Mouse (Mus musculus) intestine, postnatal 0 days (tissue): ENCODE data around the gene Ms4a15. TPM values are rescaled to one million over a fixed set of nuclear protein-coding genes. Genes with fewer than 3 reads are reported as not detected.

Experiments used
- ATAC-seq: fragments of 200-750 bp; cut with Nextera tagmentation; 2 replicates; pipeline ENCODE4 v1.8.0; 2017; ENCODE audit warnings: mild to moderate bottlenecking, moderate TSS enrichment, moderate library complexity
- H3K27ac ChIP-seq: fragments of 300-500 bp; sonication (generic); 2 replicates; pipeline ENCODE4 v1.5.1; 2014; ENCODE audit warnings: mild to moderate bottlenecking, low read depth, low read length, moderate library complexity
- H3K27me3 ChIP-seq: fragments of 300-500 bp; sonication (generic); replicated peaks from 2 replicates; pipeline ENCODE4 v1.6.1; 2014; ENCODE audit warnings: low read length, mixed read lengths; ENCODE audit not compliant: control insufficient read depth, insufficient read depth
- H3K36me3 ChIP-seq: fragments of 300-500 bp; sonication (generic); 2 replicates; pipeline ENCODE4 v1.6.1; 2014; ENCODE audit warnings: mild to moderate bottlenecking, moderate library complexity; ENCODE audit not compliant: control insufficient read depth, insufficient read depth
- H3K4me1 ChIP-seq: fragments of 300-500 bp; sonication (generic); replicated peaks from 2 replicates; pipeline ENCODE4 v1.6.1; 2014; ENCODE audit warnings: antibody characterized with exemption, low read length, mixed read lengths; ENCODE audit not compliant: control insufficient read depth, insufficient read depth
- H3K4me2 ChIP-seq: fragments of 300-500 bp; sonication (generic); replicated peaks from 2 replicates; pipeline ENCODE4 v1.6.1; 2014; ENCODE audit warnings: low read depth, mild to moderate bottlenecking, moderate library complexity
- H3K4me3 ChIP-seq: fragments of 300-500 bp; sonication (generic); 2 replicates; pipeline ENCODE4 v1.5.1; 2014; ENCODE audit warnings: low read depth, low read length
- H3K9ac ChIP-seq: fragments of 300-500 bp; sonication (generic); 2 replicates; pipeline ENCODE4 v1.6.1; 2014; ENCODE audit warnings: mild to moderate bottlenecking, low read depth, low read length
- H3K9me3 ChIP-seq: fragments of 300-500 bp; sonication (generic); 2 replicates; pipeline ENCODE4 v1.6.1; 2016; ENCODE audit warnings: mixed run types; ENCODE audit not compliant: control insufficient read depth
- CTCF ChIP-seq: sonication (generic); IDR thresholded peaks from 2 replicates; pipeline ENCODE4 v1.5.1; 2016; ENCODE audit warnings: low read depth, mild to moderate bottlenecking, control low read depth, antibody characterized with exemption, moderate library complexity
- WGBS: fragments of 180-500 bp; shearing (Covaris S2); extraction: QIAGEN DNeasy Blood & Tissue Kit; methylation state at CpG from one replicate; pipeline ENCODE4 v1.1.7; 2014; 5-methylcytosine and 5-hydroxymethylcytosine counted together
- polyA plus RNA-seq: library from polyadenylated mRNA; unstranded; fragments of >200 nt; fragmentation: Nextera tagmentation; extraction: Ambion mirVana; gene quantifications from 2 replicates; pipeline ENCODE4 v1.2.1, GENCODE M21; 2015

Gene Ms4a15
- polyA plus RNA-seq, 1 experiment from 2014 or later = 0.34 TPM

DNA sequence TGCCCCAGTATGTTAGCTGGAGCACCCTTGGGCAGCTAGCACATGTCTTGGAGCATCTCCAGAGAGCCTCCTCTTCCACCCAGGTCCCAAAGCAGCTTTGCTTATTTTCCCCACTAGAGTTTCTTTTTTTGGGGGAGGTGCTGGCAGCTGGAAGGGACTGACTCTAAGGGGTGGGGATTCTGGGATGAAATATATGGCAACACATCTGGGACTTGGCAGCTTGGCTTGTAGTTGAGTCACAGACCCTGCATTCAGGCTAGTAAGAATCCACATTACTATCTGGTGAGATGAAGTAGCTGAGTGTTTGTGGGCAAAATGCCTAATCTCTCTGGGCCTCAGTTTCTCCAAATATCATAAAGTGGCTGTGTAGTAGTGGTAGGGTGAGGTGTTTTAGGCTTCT is 1.1 kb downstream of the Ms4a15 start:
- ATAC-seq = no peak
- Histone ChIP-seq H3K4me3 (no peak overlapping the region), H3K36me3 (no peaks in the 10 kb centered on the region), H3K4me2 (no peak overlapping the region), H3K9me3 (no peaks in the 10 kb centered on the region), H3K9ac (no peak overlapping the region), H3K27ac (no peak overlapping the region), H3K27me3 (no peaks in the 10 kb centered on the region), H3K4me1 (no peaks in the 10 kb centered on the region)
- no peak for TF ChIP-seq CTCF

GRCm38 (mm10) chr19:10990751-10991150 is 2.3 kb downstream of the Ms4a15 start:
- Histone ChIP-seq H3K4me2 (no peak overlapping the region), H3K27ac (no peak overlapping the region), H3K9me3 (no peaks in the 10 kb centered on the region), H3K27me3 (no peaks in the 10 kb centered on the region), H3K4me1 (no peaks in the 10 kb centered on the region), H3K4me3 (no peak overlapping the region), H3K9ac (no peak overlapping the region), H3K36me3 (no peaks in the 10 kb centered on the region)
- 67% methylated on average over 1 of the region's 1 CpGs for WGBS
- no peak for TF ChIP-seq CTCF
- ATAC-seq = no peak

DNA sequence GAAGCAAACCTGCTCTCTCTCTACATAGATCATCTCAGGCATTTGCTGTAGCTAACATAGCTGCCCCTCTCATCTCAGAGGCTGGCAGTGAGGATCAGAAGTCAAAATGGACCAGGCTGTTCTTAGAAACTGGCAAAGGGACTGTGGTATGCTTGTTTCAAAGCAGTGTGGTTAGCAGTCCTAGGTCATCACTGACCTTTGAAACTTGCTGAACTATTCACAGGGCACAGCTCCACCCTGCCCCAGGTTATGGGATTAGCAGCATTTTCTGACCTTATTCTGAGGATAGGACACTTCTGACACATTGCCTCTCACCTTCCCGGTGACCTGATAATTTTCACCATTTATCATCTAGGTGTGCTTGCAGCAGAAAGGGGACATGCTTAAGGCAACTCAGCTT is 4.5 kb downstream of the Ms4a15 start:
- no peak overlapping the region for H3K27ac ChIP-seq
- ATAC-seq = peak; percentile 31; the same call in 1 of the 2 replicates
- no peaks in the 10 kb centered on the region for H3K36me3 ChIP-seq
- no peak for TF ChIP-seq CTCF
- no peaks in the 10 kb centered on the region for H3K9me3 ChIP-seq
- H3K9ac ChIP-seq = no peak overlapping the region
- H3K4me2 ChIP-seq = no peak overlapping the region
- 83% methylated on average over 1 of the region's 1 CpGs for WGBS
- H3K27me3 ChIP-seq = no peaks in the 10 kb centered on the region
- H3K4me3 ChIP-seq = no peak overlapping the region
- no peaks in the 10 kb centered on the region for H3K4me1 ChIP-seq

- ATAC-seq = no peak
- Histone ChIP-seq H3K4me3 (no peak overlapping the region), H3K9ac (no peak overlapping the region), H3K9me3 (no peaks in the 10 kb centered on the region), H3K36me3 (no peaks in the 10 kb centered on the region), H3K4me2 (no peak overlapping the region), H3K27me3 (no peaks in the 10 kb centered on the region), H3K27ac (no peak overlapping the region), H3K4me1 (no peaks in the 10 kb centered on the region)
- 90% methylated on average over 4 of the region's 4 CpGs for WGBS
- no peak for TF ChIP-seq CTCF
These were observed 7.2 kb downstream of the Ms4a15 start for GRCm38 (mm10) chr19:10985889-10986288.

GRCm38 (mm10) chr19:10984551-10984950 is 8.5 kb downstream of the Ms4a15 start:
- H3K9ac ChIP-seq = no peak overlapping the region
- H3K27me3 ChIP-seq = no peaks in the 10 kb centered on the region
- H3K27ac ChIP-seq = no peak overlapping the region
- H3K9me3 ChIP-seq = no peaks in the 10 kb centered on the region
- TF ChIP-seq CTCF = peak; percentile 21; the same call in 1 of the 2 replicates
- WGBS = 80% methylated on average over 13 of the region's 13 CpGs
- peaks cover 9% of the 10 kb centered on the region for H3K4me1 ChIP-seq
- ATAC-seq = no peak
- H3K4me3 ChIP-seq = no peak overlapping the region
- H3K36me3 ChIP-seq = no peaks in the 10 kb centered on the region
- no peak overlapping the region for H3K4me2 ChIP-seq

- no peak overlapping the region for H3K27ac ChIP-seq
- peak; percentile 84 for TF ChIP-seq CTCF
- H3K4me3 ChIP-seq = no peak overlapping the region
- no peaks in the 10 kb centered on the region for H3K27me3 ChIP-seq
- H3K9me3 ChIP-seq = no peaks in the 10 kb centered on the region
- H3K9ac ChIP-seq = no peak overlapping the region
- H3K4me1 ChIP-seq = peaks cover 12% of the 10 kb centered on the region
- no peaks in the 10 kb centered on the region for H3K36me3 ChIP-seq
- ATAC-seq = peak; percentile 32; the same call in 1 of the 2 replicates
- H3K4me2 ChIP-seq = peak overlapping the region; percentile 45; the same call in 1 of the 2 replicates
- WGBS = 23% methylated on average over 14 of the region's 14 CpGs
These were observed 9.9 kb downstream of the Ms4a15 start for GRCm38 (mm10) chr19:10983146-10983545.

GRCm38 (mm10) chr19:10980210-10980609 is 12.8 kb downstream of the Ms4a15 start:
- Histone ChIP-seq H3K27me3 (no peaks in the 10 kb centered on the region), H3K9ac (no peak overlapping the region), H3K4me2 (no peak overlapping the region), H3K4me3 (no peak overlapping the region), H3K9me3 (no peaks in the 10 kb centered on the region), H3K4me1 (peaks cover 12% of the 10 kb centered on the region), H3K36me3 (no peaks in the 10 kb centered on the region), H3K27ac (no peak overlapping the region)
- no peak for ATAC-seq
- TF ChIP-seq CTCF = no peak
- WGBS = 84% methylated on average over 5 of the region's 5 CpGs
